24 mouse cellular contexts compared by ENCODE assay signal in the genomic region with DNA sequence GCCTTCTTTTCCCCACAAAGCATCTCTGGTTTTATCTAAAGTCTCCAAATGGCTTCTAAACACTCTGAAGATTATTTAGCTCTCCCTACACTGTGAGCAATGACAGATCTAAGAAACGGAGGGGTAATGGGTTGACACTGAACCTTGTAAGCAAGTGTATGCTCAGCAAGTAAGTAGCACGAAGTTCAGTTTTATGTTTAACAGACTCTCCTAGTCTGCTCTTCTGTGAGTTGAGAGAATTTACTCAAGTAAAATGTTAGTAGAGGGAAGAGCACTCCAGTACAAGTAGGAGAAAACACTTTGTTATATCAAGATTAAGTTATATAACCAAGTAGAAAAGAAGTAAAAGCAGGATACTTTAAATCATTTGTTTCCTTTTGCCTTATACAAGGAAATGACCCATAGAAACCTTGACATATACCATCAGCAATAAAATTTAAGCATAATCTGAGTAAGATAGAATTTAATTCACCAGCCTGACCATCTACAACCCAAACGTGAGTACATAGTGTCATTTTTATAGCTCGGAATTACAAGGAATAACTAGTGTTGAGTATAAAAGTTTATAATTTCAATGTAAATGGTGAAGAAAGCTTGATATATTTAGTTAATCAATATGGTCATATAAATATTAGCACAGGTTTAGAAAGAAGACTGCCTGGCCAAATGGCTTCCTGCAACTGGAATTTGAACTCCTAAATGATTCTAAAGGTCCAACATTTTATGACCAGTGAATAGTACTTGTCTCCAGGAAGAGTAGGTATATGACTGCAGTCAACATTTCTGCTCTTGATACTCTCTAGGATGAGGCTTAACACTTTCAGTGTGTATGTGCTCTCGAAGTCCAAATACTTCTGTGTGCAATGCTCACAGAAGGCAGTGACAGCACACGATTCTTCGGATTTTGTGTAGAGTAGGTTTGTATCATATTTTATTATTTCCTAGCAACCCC. TPM values are rescaled to one million over a fixed set of nuclear protein-coding genes. Genes with fewer than 3 reads are reported as not detected.
"Had no signal": no experiment of that assay in that cellular context is flagged by ENCODE, and none has a peak within 500 bp of the region (broad histone marks: within the 10 kb centered on the region; RNA-seq: fewer than 3 reads in every experiment).

No protein-coding gene starts in this region.

- H3K27me3 ChIP-seq: heart, embryonic 12.5 days; hindbrain, embryonic 12.5 days; kidney, embryonic 15.5 days; limb, embryonic 12.5 days; liver, embryonic 13.5 days; liver, embryonic 15.5 days had no signal

- H3K4me1 ChIP-seq: heart, embryonic 10.5 days; heart, embryonic 12.5 days; hindbrain, embryonic 10.5 days; hindbrain, embryonic 12.5 days; kidney, embryonic 15.5 days; limb, embryonic 10.5 days; limb, embryonic 12.5 days; liver, embryonic 13.5 days; liver, embryonic 15.5 days had no signal

- H3K9ac ChIP-seq: forebrain, postnatal 0 days; heart, embryonic 12.5 days; hindbrain, embryonic 12.5 days; hindbrain, embryonic 14.5 days; kidney, embryonic 15.5 days; limb, embryonic 12.5 days; liver, embryonic 13.5 days; liver, embryonic 15.5 days had no signal

- H3K9me3 ChIP-seq: heart, embryonic 10.5 days; heart, embryonic 12.5 days; hindbrain, embryonic 10.5 days; hindbrain, embryonic 12.5 days; kidney, embryonic 15.5 days; limb, embryonic 10.5 days; limb, embryonic 12.5 days; liver, embryonic 13.5 days; liver, embryonic 15.5 days had no signal

- H3K36me3 ChIP-seq: heart, embryonic 10.5 days; heart, embryonic 12.5 days; hindbrain, embryonic 10.5 days; hindbrain, embryonic 12.5 days; kidney, embryonic 15.5 days; limb, embryonic 10.5 days; limb, embryonic 12.5 days; liver, embryonic 13.5 days; liver, embryonic 15.5 days had no signal

- H3K27ac ChIP-seq: heart, embryonic 10.5 days; hindbrain, embryonic 10.5 days; hindbrain, embryonic 12.5 days; hindbrain, embryonic 14.5 days; kidney, embryonic 15.5 days; left cerebral cortex, adult 2 months; limb, embryonic 10.5 days; limb, embryonic 12.5 days; liver, embryonic 13.5 days; liver, embryonic 15.5 days had no signal

- DNase-seq: forebrain, postnatal 0 days; gastrocnemius, postnatal 25 days; heart, adult 18-20 months; heart, postnatal 10 days; heart, postnatal 4 days; kidney, adult 11 months; kidney, postnatal 14 days; liver; liver, embryonic 13.5 days had no signal

- H3K4me3 ChIP-seq: heart, embryonic 10.5 days; heart, embryonic 12.5 days; hindbrain, embryonic 10.5 days; hindbrain, embryonic 12.5 days; kidney, embryonic 15.5 days; layer of hippocampus, adult 2 months; left cerebral cortex, adult 2 months; limb, embryonic 10.5 days; limb, embryonic 12.5 days; liver, embryonic 13.5 days; liver, embryonic 15.5 days had no signal

- ATAC-seq: forebrain, postnatal 0 days; hindbrain, embryonic 16.5 days; inflammation-experienced regulatory T-cells, adult 6 months had no signal

- H3K4me2 ChIP-seq: heart, embryonic 12.5 days; hindbrain, embryonic 12.5 days; hindbrain, embryonic 14.5 days; kidney, embryonic 15.5 days; limb, embryonic 12.5 days; liver, embryonic 11.5 days; liver, embryonic 13.5 days; liver, embryonic 15.5 days had no signal

RNA-seq across cellular contexts. Expression of a gene that starts 40.0 kb away (rescaled TPM):
- total RNA-seq: granulocyte monocyte progenitor cell, adult 5-6 weeks had no signal
- polyA plus RNA-seq: inflammation-experienced regulatory T-cells, adult 6 months had no signal
